Mouse (Mus musculus): Measurements from ENCODE around the gene Gprasp1. TPM values are rescaled to one million over a fixed set of nuclear protein-coding genes. Genes with fewer than 3 reads are reported as not detected.
"Not testable (repeated sequence)": the region's sequence is repeated elsewhere in the genome, so short reads cannot be mapped to it uniquely, and the experiment has no call there.

Gprasp1 gene
- polyA plus RNA-seq, 1 experiment from 2014 or later = 11.5 TPM

DNA sequence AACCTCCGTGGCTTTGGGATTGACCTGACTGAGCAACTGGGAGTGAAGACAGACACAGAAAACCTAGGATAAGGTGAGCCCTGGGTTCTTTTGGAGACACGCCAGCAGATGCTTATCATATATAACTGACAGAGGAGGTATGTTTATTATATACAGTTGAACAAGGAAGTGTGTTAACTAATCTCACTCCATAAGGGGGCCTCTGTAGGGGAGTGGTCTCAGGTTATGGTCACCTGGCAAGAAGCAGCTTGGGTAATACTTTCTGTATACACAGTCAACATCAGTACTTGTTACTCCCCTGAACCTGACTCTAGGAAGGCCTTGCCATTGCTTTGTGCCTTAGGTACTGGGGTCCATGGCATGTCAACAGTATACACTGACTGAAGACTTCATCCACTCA is 26.0 kb downstream of the Gprasp1 start:
- ATAC-seq (no peak), DNase-seq (ENCODE audit: low spot score) (no peak)
- Histone ChIP-seq H3K4me2 (replicated peaks; ENCODE audit: low read depth, low read length) (no peak overlapping the region), H3K9ac (replicated peaks; ENCODE audit: low read depth) (no peak overlapping the region), H3K4me3 (ENCODE audit: low read depth, low read length) (no peak overlapping the region), H3K36me3 (ENCODE audit: insufficient read depth, low read length) (no peaks in the 10 kb centered on the region), H3K9me3 (ENCODE audit: low read length) (no peaks in the 10 kb centered on the region), H3K27ac (ENCODE audit: low read length) (no peak overlapping the region), H3K4me1 (ENCODE audit: insufficient read depth, low read depth, low read length) (no peaks in the 10 kb centered on the region), H3K27me3 (replicated peaks; ENCODE audit: insufficient read depth, low read length) (no peaks in the 10 kb centered on the region)
- 79% methylated on average over 2 of the region's 2 CpGs for WGBS
- TF ChIP-seq EP300 (IDR thresholded peaks at IDR 0.05) (no peak), CTCF (IDR thresholded peaks at IDR 0.05) (no peak)

DNA sequence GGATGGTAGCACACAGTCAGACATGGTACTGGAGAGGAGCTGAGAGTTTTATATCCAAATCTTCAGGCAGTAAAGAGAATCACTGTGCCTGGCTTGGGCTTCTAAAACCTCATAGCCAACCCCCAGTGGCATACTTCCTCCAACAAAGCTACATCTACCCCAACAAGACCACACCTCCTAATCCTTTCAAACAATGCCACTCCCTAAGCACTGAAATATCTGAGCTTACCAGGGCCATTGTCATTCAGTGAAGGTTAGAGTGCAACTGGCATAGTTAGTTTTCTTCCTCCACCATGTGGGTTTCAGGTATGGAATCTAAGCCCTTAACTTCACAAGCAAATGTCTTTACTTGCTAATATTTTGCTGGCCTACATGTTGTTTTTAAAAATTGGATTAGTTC is 49.0 kb downstream of the Gprasp1 start:
- no peak for TF ChIP-seq EP300 (IDR thresholded peaks at IDR 0.05)
- TF ChIP-seq CTCF (IDR thresholded peaks at IDR 0.05) = no peak

DNA sequence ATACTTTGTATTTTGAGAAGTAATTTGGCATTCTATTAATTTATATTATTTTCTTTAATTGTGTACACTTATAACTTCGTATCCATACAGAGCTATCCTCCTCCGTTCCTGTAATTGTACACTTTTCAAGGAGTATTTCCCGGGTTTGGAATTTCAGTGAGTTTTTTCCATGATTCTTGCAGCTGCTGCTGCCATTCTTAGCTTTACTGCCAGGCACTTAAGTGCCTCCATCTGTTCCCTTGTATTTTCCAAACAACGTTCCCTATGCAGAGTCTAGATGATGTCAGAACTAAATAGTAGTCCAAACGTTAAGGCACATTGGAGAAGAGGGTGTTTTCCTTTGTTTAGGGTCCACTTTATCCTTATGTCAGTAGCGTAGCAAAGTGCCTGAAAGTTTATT is 49.8 kb downstream of the Gprasp1 start:
- Histone ChIP-seq H3K9me3 (ENCODE audit: low read length) (no peaks in the 10 kb centered on the region), H3K27me3 (replicated peaks; ENCODE audit: insufficient read depth, low read length) (no peaks in the 10 kb centered on the region), H3K9ac (replicated peaks; ENCODE audit: low read depth) (no peak overlapping the region), H3K4me1 (ENCODE audit: insufficient read depth, low read depth, low read length) (no peaks in the 10 kb centered on the region), H3K4me3 (ENCODE audit: low read depth, low read length) (no peak overlapping the region), H3K4me2 (replicated peaks; ENCODE audit: low read depth, low read length) (no peak overlapping the region), H3K36me3 (ENCODE audit: insufficient read depth, low read length) (no peaks in the 10 kb centered on the region), H3K27ac (ENCODE audit: low read length) (no peak overlapping the region)
- DNase-seq (ENCODE audit: low spot score) (no peak), ATAC-seq (no peak)
- TF ChIP-seq EP300 (IDR thresholded peaks at IDR 0.05) (no peak), CTCF (IDR thresholded peaks at IDR 0.05) (no peak)
- WGBS = 71% methylated on average over 6 of the region's 6 CpGs

More for the DNA sequence above, 49.0 kb downstream of the Gprasp1 start:
- no peak overlapping the region for H3K9ac ChIP-seq (replicated peaks; ENCODE audit: low read depth)
- ATAC-seq (no peak), DNase-seq (ENCODE audit: low spot score) (no peak)
- H3K27me3 ChIP-seq (replicated peaks; ENCODE audit: insufficient read depth, low read length) = no peaks in the 10 kb centered on the region
- H3K4me3 ChIP-seq (ENCODE audit: low read depth, low read length) = no peak overlapping the region
- no peak overlapping the region for H3K27ac ChIP-seq (ENCODE audit: low read length)
- no peaks in the 10 kb centered on the region for H3K9me3 ChIP-seq (ENCODE audit: low read length)
- no peaks in the 10 kb centered on the region for H3K36me3 ChIP-seq (ENCODE audit: insufficient read depth, low read length)
- no peaks in the 10 kb centered on the region for H3K4me1 ChIP-seq (ENCODE audit: insufficient read depth, low read depth, low read length)
- H3K4me2 ChIP-seq (replicated peaks; ENCODE audit: low read depth, low read length) = no peak overlapping the region

DNA sequence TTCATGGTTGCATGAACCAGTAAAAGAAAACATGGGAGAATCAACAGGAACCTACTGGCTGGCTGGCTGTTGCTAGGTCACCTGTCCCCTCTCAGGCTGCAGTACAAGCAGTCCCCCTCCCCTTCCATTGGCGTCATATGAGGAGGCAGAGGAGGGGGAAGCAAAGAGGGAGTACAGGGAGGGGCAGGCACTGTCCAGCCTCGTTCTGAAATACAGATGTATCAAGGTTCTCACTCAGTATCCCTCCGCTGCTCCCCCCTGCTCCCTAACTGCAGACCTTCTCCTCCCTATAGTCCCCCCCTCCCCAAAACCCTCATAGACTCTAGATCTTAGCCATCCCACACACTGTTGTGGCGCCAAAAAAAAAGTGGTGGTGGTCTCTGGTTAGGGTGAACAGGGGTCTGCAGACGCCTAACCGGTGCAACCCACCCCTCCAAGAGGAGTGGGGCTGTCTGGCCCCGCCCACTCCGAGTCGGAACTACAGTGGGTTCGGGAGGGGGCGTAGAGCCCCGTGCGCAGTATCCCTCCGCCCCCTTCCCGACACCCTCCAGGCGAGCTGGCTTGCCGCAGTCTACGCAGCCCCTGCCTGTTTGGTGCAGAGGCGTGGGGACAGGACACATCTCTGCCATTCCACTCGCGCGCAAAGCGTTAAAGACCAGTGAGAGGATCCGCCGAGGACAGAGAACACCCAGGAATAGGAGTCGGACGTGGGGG is 53.2 kb downstream of the Gprasp1 start:
- not testable (repeated sequence) for H3K27ac ChIP-seq (ENCODE audit: low read length); H3K9ac ChIP-seq (replicated peaks; ENCODE audit: low read depth)
- peak; percentile 29 for DNase-seq (ENCODE audit: low spot score)

DNA sequence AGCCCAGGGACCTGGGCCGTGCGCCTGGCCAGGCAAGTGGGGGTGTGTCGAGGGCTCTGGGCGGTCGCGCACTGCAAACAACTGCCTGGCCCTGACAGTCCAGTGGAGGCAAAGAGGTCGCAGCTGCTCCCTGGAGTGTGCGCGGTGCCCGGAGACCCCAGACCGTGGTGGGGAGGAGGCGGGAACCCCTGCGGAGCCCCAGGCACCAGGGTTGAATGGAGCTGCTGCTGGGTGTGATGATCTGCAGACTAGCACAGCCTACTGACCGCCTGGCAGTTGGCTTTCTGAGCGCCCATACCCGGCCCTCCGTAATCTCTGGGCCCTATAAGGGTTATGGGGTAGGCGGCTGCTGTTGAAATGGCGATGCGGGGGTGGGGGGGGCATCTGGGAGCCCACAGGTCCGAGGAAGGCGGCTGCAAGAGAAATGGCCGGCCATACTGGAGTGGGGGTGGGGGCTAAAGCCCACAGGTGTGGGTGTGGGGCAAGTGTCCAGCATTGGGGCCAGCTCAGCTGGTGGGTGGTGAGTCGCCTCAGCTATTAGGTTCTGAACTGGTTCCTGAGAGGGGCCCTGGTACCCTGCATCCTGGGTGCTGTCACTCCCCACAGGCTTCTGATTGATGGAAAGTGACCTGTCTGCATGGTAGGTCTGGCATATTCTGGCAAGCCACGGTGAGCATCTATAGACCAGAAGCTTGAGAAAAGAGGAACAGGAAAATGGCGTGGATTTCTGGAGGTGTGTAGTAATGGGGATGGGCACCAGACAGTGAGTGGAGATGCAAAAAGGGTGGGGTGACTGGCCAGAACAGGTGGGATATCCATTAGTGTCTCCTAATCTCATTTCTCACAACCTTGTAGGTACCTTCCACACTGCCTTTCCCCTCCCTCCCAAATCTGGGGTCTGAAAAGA is 54.0 kb downstream of the Gprasp1 start:
- WGBS = 13% methylated on average over 19 of the region's 26 CpGs
- not testable (repeated sequence) for H3K27me3 ChIP-seq (replicated peaks; ENCODE audit: insufficient read depth, low read length); H3K9me3 ChIP-seq (ENCODE audit: low read length); H3K4me1 ChIP-seq (ENCODE audit: insufficient read depth, low read depth, low read length); H3K27ac ChIP-seq (ENCODE audit: low read length); H3K36me3 ChIP-seq (ENCODE audit: insufficient read depth, low read length)
- DNase-seq (ENCODE audit: low spot score) = peak; percentile 5
- Histone ChIP-seq H3K9ac (replicated peaks; ENCODE audit: low read depth) (0 out of 2 replicates have a peak overlapping the region, but pooled peaks have one; percentile 26), H3K4me2 (replicated peaks; ENCODE audit: low read depth, low read length) (peak overlapping the region; percentile 69), H3K4me3 (ENCODE audit: low read depth, low read length) (peak overlapping the region; percentile 34)
- ATAC-seq = peak; percentile 58

More for the DNA sequence above, 53.2 kb downstream of the Gprasp1 start:
- H3K27me3 ChIP-seq (replicated peaks; ENCODE audit: insufficient read depth, low read length); H3K4me1 ChIP-seq (ENCODE audit: insufficient read depth, low read depth, low read length); H3K36me3 ChIP-seq (ENCODE audit: insufficient read depth, low read length); H3K9me3 ChIP-seq (ENCODE audit: low read length): not testable (repeated sequence)
- peak overlapping the region; percentile 34 for H3K4me3 ChIP-seq (ENCODE audit: low read depth, low read length)
- ATAC-seq = peak; percentile 80
- peak overlapping the region; percentile 69 for H3K4me2 ChIP-seq (replicated peaks; ENCODE audit: low read depth, low read length)
- 15% methylated on average over 17 of the region's 27 CpGs for whole genome bisulfite sequencing

DNA sequence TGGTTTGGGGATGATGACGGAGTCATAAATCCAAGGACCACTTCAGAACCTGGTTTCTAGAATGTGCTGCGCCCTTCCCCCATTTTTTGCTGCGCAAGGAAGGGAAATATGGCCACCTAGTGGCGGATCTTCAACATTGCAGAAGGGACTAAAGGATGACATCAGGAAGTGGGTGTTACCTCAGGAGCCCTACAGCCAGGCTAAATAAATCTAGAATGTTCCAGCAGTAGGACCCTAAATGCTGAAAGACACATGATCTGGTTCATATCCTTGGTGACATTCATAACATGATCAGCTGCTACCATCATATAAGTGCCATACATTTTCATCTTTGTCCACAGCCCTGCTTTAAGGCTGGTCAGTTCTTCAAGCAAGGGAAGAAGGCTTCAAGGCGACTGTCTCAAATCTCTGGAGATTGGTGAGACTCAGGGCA is 54.7 kb downstream of the Gprasp1 start, which contains the start of gene Bhlhb9:
TSS of gene Bhlhb9 (plus strand) at position 383 of the 433 bp plus-strand sequence.
- DNase-seq (ENCODE audit: low spot score) (peak; percentile 69), ATAC-seq (peak; percentile 39)
- not testable (repeated sequence) for H3K9me3 ChIP-seq (ENCODE audit: low read length); H3K27me3 ChIP-seq (replicated peaks; ENCODE audit: insufficient read depth, low read length); H3K4me1 ChIP-seq (ENCODE audit: insufficient read depth, low read depth, low read length); H3K27ac ChIP-seq (ENCODE audit: low read length); H3K36me3 ChIP-seq (ENCODE audit: insufficient read depth, low read length)
- Histone ChIP-seq H3K9ac (replicated peaks; ENCODE audit: low read depth) (0 out of 2 replicates have a peak within 1 kb of the TSS, but pooled peaks have one; percentile 26), H3K4me3 (ENCODE audit: low read depth, low read length) (peak within 1 kb of the TSS; percentile 34), H3K4me2 (replicated peaks; ENCODE audit: low read depth, low read length) (peak within 1 kb of the TSS; percentile 69)
- 3% methylated on average over 2 of the region's 5 CpGs for WGBS
- peak; percentile 72 for TF ChIP-seq CTCF (IDR thresholded peaks at IDR 0.05)
